Mouse (Mus musculus): ENCODE measurements around the gene Tor1b.

Gene Tor1b

DNA sequence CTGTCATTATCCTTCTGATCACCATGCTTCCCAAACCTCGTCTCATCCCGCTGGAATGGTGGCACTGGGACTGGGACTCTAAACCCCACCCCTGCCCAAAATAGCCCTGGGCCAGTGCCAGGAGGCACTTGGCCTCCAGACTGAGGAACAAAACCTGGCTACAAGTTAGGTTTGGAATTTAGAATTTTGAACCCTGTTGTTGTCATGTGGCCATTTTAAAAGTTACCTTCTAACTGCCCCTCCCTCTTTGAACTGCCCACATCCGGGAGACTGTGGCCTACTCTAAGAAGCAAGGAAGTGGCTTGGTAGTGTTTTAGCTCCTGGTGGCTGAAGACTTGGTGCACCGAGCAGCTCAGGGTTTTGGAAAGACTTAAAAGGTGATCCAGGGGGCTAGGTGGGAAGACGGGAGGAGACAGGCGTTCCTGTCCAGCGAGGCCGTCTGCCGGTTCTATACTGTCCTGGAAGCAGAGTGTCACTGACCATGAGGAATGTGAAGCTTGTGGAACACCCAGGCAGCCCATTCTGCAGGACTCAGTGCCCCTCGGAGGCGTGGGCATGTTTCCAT lies 42.8 kb downstream of the Tor1b start:
- DNase-seq, result no peak

DNA sequence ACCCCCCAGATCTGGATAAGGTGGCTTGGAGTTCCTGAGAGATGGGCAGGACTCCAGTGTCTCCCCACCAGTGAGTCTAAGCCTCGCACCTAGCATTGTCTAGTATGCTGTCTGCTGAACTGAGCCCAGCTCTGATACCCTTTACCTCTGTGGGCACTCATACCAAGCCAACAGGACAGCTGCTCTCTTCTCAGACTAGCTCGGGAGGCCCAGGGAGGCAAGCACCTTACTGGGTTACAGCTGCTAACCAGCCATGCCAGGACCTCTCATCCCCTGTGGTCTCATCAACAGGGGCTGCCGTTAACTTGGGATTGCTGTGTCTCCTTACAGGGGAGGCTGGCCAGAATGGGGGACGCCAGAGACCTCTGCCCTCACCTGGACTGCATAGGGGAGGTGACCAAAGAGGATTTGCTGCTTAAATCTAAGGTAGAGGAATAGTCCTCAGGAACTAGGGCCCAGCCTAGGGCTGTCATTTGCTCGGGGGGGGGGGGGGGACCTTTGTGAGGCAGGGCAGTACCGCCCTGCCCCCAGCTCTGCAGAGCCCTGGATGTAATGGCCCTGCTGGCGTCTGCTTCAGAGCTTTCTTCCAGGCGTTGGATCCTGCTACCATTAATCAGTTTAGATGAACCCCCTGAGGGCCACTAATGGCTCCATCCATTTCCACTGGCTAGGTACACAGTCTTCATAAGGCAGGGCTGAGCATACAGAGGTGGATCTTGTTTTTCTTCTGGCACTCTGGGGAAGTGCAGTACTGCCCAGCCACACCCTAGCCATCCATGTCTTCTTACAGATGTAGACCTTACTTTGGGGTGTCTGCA lies 45.9 kb downstream of the Tor1b start:
- no peak for DNase-seq

DNA sequence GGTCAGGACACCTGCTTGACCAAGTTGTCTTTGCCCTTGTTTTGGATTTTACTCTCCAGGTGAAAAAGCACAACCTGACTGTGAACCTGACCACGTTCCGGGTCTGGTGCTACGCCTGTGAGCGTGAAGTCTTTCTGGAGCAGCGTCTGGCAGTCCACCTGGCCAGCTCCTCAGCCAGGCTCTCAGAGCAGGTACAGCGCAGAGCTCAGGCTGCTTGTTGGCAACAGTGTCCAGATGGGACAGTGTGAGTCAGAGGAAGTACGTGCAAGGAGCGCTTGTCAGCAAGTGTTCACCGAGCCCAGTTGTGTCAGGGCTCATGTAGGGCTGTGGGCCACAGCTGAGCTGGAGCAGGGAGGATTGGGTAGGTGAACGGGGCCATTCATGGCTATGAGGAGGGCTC lies 50.1 kb downstream of the Tor1b start:
- DNase-seq, result no peak

DNA sequence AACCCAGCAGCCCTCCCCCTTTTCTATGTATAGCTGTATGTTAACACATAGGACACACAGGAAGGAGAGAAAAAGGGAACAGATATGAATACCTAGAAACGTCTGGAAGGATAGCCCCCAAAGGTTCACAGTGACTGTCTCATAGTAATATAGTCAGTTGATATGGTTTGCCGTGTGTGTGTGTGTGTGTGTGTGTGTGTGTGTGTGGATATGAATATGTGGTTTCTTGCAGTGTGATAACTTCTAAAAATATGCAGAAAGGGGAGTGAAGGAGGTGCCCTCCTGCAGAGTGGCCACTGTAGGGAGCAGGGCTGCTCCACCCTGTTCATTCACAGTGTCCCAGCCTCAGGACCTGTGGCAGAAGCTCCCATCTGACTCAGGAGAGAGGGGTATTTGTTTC lies 52.7 kb downstream of the Tor1b start:
- no peak for DNase-seq

DNA sequence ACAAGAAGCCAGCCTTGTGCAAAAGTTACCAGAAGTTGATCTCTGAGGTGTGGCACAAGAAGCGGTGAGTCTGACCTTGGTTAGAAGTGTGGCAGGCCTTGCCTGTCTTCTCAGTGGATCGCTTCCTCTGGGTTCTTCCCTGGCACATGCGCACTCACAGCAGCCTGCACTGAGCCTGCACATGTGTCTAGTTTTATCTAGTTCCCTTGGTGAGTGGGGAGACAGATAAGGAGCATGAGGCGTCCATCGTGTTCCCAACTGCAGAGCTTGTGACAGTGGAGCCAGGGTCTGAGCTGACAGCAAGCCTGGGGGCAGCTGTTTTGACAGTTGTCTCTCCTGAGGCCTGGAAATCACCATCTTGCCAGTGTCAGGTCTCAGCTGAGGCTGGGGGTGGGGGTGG lies 53.7 kb downstream of the Tor1b start:
- DNase-seq, result no peak

DNA sequence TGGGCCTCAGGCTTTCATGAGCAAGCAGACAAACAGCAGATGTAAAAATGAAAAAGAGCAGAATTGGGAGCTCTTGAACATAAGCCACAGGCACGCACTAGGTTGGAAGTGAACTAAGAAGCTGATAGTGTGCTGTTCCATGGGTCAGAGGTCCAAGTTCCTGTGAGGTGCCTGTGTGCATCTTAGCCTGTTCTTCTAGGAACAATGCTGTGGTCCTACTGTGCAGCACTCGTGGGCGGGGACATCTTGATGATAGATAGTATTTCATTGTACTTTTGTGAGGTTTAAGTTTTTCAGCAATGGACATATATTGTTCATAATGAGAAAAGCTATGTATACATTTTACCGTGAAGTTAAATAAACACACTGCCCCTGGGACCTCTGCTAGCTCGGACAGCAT lies 54.4 kb downstream of the Tor1b start:
- no peak for DNase-seq

All from lung, postnatal 4 days (tissue).